ENCODE assay signal across 17 mouse cellular contexts in genomic region chr8:94292626-94293025, GRCm38 (mm10). TPM values are rescaled to one million over a fixed set of nuclear protein-coding genes. Genes with fewer than 3 reads are reported as not detected.
A peak's percentile ranks its signal among the peaks of the same experiment; 100 is the strongest.
DNase-seq lines count a peak whose midpoint lies in the region; ATAC-seq and TF ChIP-seq lines count a peak whose summit lies in the region.
"Had no signal": no experiment of that assay in that cellular context is flagged by ENCODE, and none has a peak within 500 bp of the region (broad histone marks: within the 10 kb centered on the region; RNA-seq: fewer than 3 reads in every experiment).

No protein-coding gene starts in this region.

- no peaks in the 10 kb centered on the region for H3K9me3 ChIP-seq in heart, postnatal 0 days (replicated peaks; ENCODE audit: control insufficient read depth, low read length)
- H3K9me3 ChIP-seq in neural tube, embryonic 13.5 days: no peaks in the 10 kb centered on the region
- no peaks in the 10 kb centered on the region for H3K9me3 ChIP-seq in neural tube, embryonic 15.5 days (replicated peaks)
- H3K9me3 ChIP-seq in kidney, embryonic 15.5 days (replicated peaks): no peaks in the 10 kb centered on the region
- H3K9me3 ChIP-seq in embryonic facial prominence, embryonic 10.5 days: no peaks in the 10 kb centered on the region
- H3K9me3 ChIP-seq: midbrain, embryonic 12.5 days had no signal

- H3K9ac ChIP-seq in heart, postnatal 0 days (replicated peaks; ENCODE audit: low read depth, low read length): no peak overlapping the region
- no peak overlapping the region for H3K9ac ChIP-seq in neural tube, embryonic 13.5 days
- no peak overlapping the region for H3K9ac ChIP-seq in neural tube, embryonic 15.5 days (replicated peaks)
- no peak overlapping the region for H3K9ac ChIP-seq in kidney, embryonic 15.5 days
- H3K9ac ChIP-seq: forebrain, postnatal 0 days; lung, embryonic 14.5 days; midbrain, embryonic 12.5 days had no signal

- H3K4me1 ChIP-seq in heart, postnatal 0 days (ENCODE audit: control insufficient read depth, insufficient read depth): peaks cover 21% of the 10 kb centered on the region
- H3K4me1 ChIP-seq in neural tube, embryonic 13.5 days (replicated peaks): peaks cover 22% of the 10 kb centered on the region
- H3K4me1 ChIP-seq in neural tube, embryonic 15.5 days: peaks cover 18% of the 10 kb centered on the region
- 0 out of 2 replicates have a peak, but pooled peaks cover 5% of the 10 kb centered on the region for H3K4me1 ChIP-seq in kidney, embryonic 15.5 days
- peaks cover 4% of the 10 kb centered on the region; the same call in 1 of the 2 replicates for H3K4me1 ChIP-seq in embryonic facial prominence, embryonic 10.5 days

- DNase-seq in heart, postnatal 0 days (ENCODE audit: low spot score): no peak
- no peak for DNase-seq in heart, postnatal 14 days
- DNase-seq in thymus, postnatal 14 days: no peak
- no peak for DNase-seq in embryonic facial prominence, embryonic 10.5 days (ENCODE audit: low spot score)
- DNase-seq: adrenal gland, postnatal 25 days; cerebellum, adult 2 months; forebrain, postnatal 0 days; liver had no signal

- H3K27me3 ChIP-seq in heart, postnatal 0 days (ENCODE audit: control insufficient read depth, insufficient read depth, low read length): no peaks in the 10 kb centered on the region
- no peaks in the 10 kb centered on the region for H3K27me3 ChIP-seq in neural tube, embryonic 13.5 days
- H3K27me3 ChIP-seq in neural tube, embryonic 15.5 days (replicated peaks): no peaks in the 10 kb centered on the region
- H3K27me3 ChIP-seq in kidney, embryonic 15.5 days: no peaks in the 10 kb centered on the region
- no peaks in the 10 kb centered on the region for H3K27me3 ChIP-seq in embryonic facial prominence, embryonic 10.5 days (replicated peaks; ENCODE audit: low read depth, poor library complexity, severe bottlenecking)
- H3K27me3 ChIP-seq: midbrain, embryonic 12.5 days had no signal

- ATAC-seq in heart, postnatal 0 days (ENCODE audit: insufficient read depth, low read depth): no peak
- ATAC-seq in neural tube, embryonic 13.5 days (ENCODE audit: low read depth): no peak
- ATAC-seq in neural tube, embryonic 15.5 days (ENCODE audit: low FRiP score): no peak
- no peak for ATAC-seq in kidney, embryonic 15.5 days (replicated peaks; ENCODE audit: low FRiP score)
- ATAC-seq: forebrain, postnatal 0 days had no signal

- no peak overlapping the region for H3K4me2 ChIP-seq in heart, postnatal 0 days (ENCODE audit: low read depth, low read length)
- H3K4me2 ChIP-seq in neural tube, embryonic 13.5 days: no peak overlapping the region
- H3K4me2 ChIP-seq in neural tube, embryonic 15.5 days: no peak overlapping the region
- H3K4me2 ChIP-seq in kidney, embryonic 15.5 days: no peak overlapping the region
- H3K4me2 ChIP-seq: lung, embryonic 14.5 days; midbrain, embryonic 12.5 days had no signal

- H3K36me3 ChIP-seq in heart, postnatal 0 days (replicated peaks; ENCODE audit: control insufficient read depth, insufficient read depth, low read length): peaks cover 19% of the 10 kb centered on the region
- peaks cover 17% of the 10 kb centered on the region for H3K36me3 ChIP-seq in neural tube, embryonic 13.5 days
- H3K36me3 ChIP-seq in neural tube, embryonic 15.5 days: peaks cover 30% of the 10 kb centered on the region
- H3K36me3 ChIP-seq in kidney, embryonic 15.5 days: peaks cover 26% of the 10 kb centered on the region; the same call in 1 of the 2 replicates
- H3K36me3 ChIP-seq in embryonic facial prominence, embryonic 10.5 days (replicated peaks): peaks cover 46% of the 10 kb centered on the region

- no peak overlapping the region for H3K4me3 ChIP-seq in heart, postnatal 0 days (ENCODE audit: low read depth, low read length)
- H3K4me3 ChIP-seq in neural tube, embryonic 13.5 days: no peak overlapping the region
- H3K4me3 ChIP-seq in neural tube, embryonic 15.5 days (replicated peaks): no peak overlapping the region
- H3K4me3 ChIP-seq in kidney, embryonic 15.5 days (replicated peaks): no peak overlapping the region
- H3K4me3 ChIP-seq in embryonic facial prominence, embryonic 10.5 days: no peak overlapping the region
- H3K4me3 ChIP-seq: gastrocnemius, adult 2 months; layer of hippocampus, adult 2 months; midbrain, embryonic 12.5 days had no signal

- whole genome bisulfite sequencing in heart, postnatal 0 days: 92% methylated on average over 8 of the region's 8 CpGs
- WGBS in neural tube, embryonic 13.5 days: 93% methylated on average over 8 of the region's 8 CpGs
- WGBS in neural tube, embryonic 15.5 days: 89% methylated on average over 8 of the region's 8 CpGs
- 85% methylated on average over 8 of the region's 8 CpGs for WGBS in kidney, embryonic 15.5 days
- 96% methylated on average over 8 of the region's 8 CpGs for WGBS in embryonic facial prominence, embryonic 10.5 days

- TF ChIP-seq CTCF in heart, postnatal 0 days (IDR thresholded peaks at IDR 0.05; ENCODE audit: low read depth): no peak

- TF ChIP-seq EP300 in heart, postnatal 0 days (IDR thresholded peaks at IDR 0.05; ENCODE audit: low read depth): no peak

- H3K27ac ChIP-seq in heart, postnatal 0 days (ENCODE audit: low read depth): peak overlapping the region; percentile 75; the same call in 1 of the 2 replicates
- H3K27ac ChIP-seq in neural tube, embryonic 13.5 days (replicated peaks): 0 out of 2 replicates have a peak overlapping the region, but pooled peaks have one; percentile 34
- H3K27ac ChIP-seq in neural tube, embryonic 15.5 days (replicated peaks): no peak overlapping the region
- peak overlapping the region; percentile 71 for H3K27ac ChIP-seq in kidney, embryonic 15.5 days
- no peak overlapping the region for H3K27ac ChIP-seq in embryonic facial prominence, embryonic 10.5 days (replicated peaks)
- H3K27ac ChIP-seq: layer of hippocampus, adult 2 months; midbrain, embryonic 12.5 days had no signal

- intact Hi-C loops in heart, postnatal 14 days (cut with DNase I): no loop called here

RNA-seq across cellular contexts. Expression of gene Slc12a3, which starts 36.4 kb away (rescaled TPM):
- total RNA-seq in heart, postnatal 0 days (2014; rRNA removed; ENCODE audit: low replicate concordance): 0.58 TPM in 1 of 2 replicates, not detected in the other
- polyA plus RNA-seq in heart, postnatal 0 days (2015; fragmentation: Nextera tagmentation; extraction: Ambion mirVana): 0.07 and 0.14 TPM in 2 replicates
- total RNA-seq in heart, postnatal 14 days (2021): under 1 TPM; 0.22 to 0.88 TPM
- polyA plus RNA-seq in neural tube, embryonic 13.5 days (2015; fragmentation: Nextera tagmentation; extraction: Ambion mirVana): 0.06 and 0.23 TPM in 2 replicates
- polyA plus RNA-seq in neural tube, embryonic 15.5 days (2015; fragmentation: Nextera tagmentation; extraction: Ambion mirVana): 0.10 and 0.23 TPM in 2 replicates
- polyA plus RNA-seq in kidney, embryonic 15.5 days (2015; fragmentation: Nextera tagmentation; extraction: Ambion mirVana): 6.1 and 6.4 TPM in 2 replicates
- 0.05 TPM in 1 of 2 replicates, not detected in the other for polyA plus RNA-seq in embryonic facial prominence, embryonic 10.5 days (2016; fragmentation: Nextera tagmentation; extraction: Ambion mirVana)
- total RNA-seq: common myeloid progenitor, adult 5-6 weeks; gastrocnemius, adult 2 months; granulocyte monocyte progenitor cell, adult 5-6 weeks had no signal
- polyA plus RNA-seq: lung, embryonic 14.5 days; midbrain, embryonic 12.5 days had no signal

Comparison
In these comparisons a context has a peak if more than half of its experiments do, and no peak if none do; other contexts are left out.
1. H3K27ac ChIP-seq: peak in heart, postnatal 0 days (single experiment), neural tube, embryonic 13.5 days (single experiment) and kidney, embryonic 15.5 days (single experiment); none in neural tube, embryonic 15.5 days (single experiment) and embryonic facial prominence, embryonic 10.5 days (single experiment).